Mouse (Mus musculus) hematopoietic stem cell, adult 5-6 weeks (primary cell): Measurements from ENCODE around the gene Basp1. TPM values are rescaled to one million over a fixed set of nuclear protein-coding genes. Genes with fewer than 3 reads are reported as not detected.

Source experiments
- ATAC-seq, 2 experiments: fragments of 125-278 bp in 1 of 2; replicated peaks in 1 of 2; 2 replicates each; pipeline ENCODE4 v1.8.0; 2016 to 2017; ENCODE audit warnings: inconsistent platforms in 2 of 2, mild to moderate bottlenecking in 2 of 2, moderate number of reproducible peaks in 2 of 2, low read depth in 1 of 2, moderate TSS enrichment in 1 of 2; ENCODE audit not compliant: low FRiP score in 2 of 2, poor library complexity in 2 of 2, severe bottlenecking in 2 of 2, insufficient read depth in 1 of 2, low TSS enrichment in 1 of 2
- total RNA-seq: library from RNA; stranded (forward); fragments of 172-1452, 232-1000 nt; gene quantifications from 2 replicates; pipeline ENCODE4 v1.2.3, GENCODE M21; 2017

Basp1 gene
- total RNA-seq, 1 experiment from 2014 or later, result 33.2 TPM

GRCm38 (mm10) chr15:25330946-25331345, 82.6 kb downstream of the Basp1 start:
- ATAC-seq, result no peak

- ATAC-seq, result no peak
These were observed 91.0 kb downstream of the Basp1 start for GRCm38 (mm10) chr15:25322601-25323000.

- peak; percentile 38 to 77; a peak in 2 of 4 replicates for ATAC-seq
These were observed 91.5 kb downstream of the Basp1 start for GRCm38 (mm10) chr15:25322111-25322510.

GRCm38 (mm10) chr15:25321636-25322035, 91.9 kb downstream of the Basp1 start:
- ATAC-seq, result peak; percentile 71 to 80

- no peak for ATAC-seq
These were observed 99.1 kb downstream of the Basp1 start for GRCm38 (mm10) chr15:25314471-25314870.

Other genes starting within 250 kb of the Basp1 start
- 9.3 and 13.8 TPM in 2 replicates for gene Myo10, start 208.8 kb upstream of the Basp1 start, total RNA-seq